Mouse (Mus musculus): ENCODE measurements around the gene Pard3b.

Pard3b gene

GRCm38 (mm10) chr1:62632886-62633285, 994.3 kb downstream of the Pard3b start:
- DNase-seq (ENCODE audit: low read depth, low spot score): no peak

- no peak for DNase-seq (ENCODE audit: low read depth, low spot score)
These were observed 996.6 kb downstream of the Pard3b start for GRCm38 (mm10) chr1:62635203-62635602.

GRCm38 (mm10) chr1:62636906-62637673, 998.5 kb downstream of the Pard3b start:
- DNase-seq (ENCODE audit: low read depth, low spot score): no peak

GRCm38 (mm10) chr1:62639012-62639411, 1000.4 kb downstream of the Pard3b start:
- DNase-seq (ENCODE audit: low read depth, low spot score): no peak

DNA sequence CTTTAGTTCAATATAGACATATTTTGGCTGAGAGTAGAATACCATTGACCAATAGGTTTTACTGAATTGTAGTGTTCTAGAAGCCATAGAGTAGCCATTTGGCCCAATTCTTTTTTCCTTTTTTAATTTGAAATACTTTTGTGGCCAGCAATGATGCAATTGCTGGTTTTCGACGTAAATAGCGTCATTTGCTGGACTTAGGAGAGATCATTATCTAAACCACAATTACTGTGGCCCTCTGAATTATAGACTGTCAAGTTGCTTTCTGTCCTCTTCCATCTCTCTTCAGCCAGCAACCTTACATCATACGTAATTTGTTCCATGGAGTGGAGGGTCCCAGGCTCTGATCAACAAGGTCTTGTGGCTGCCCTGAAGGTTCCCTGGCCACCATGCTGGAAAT, 1000.8 kb downstream of the Pard3b start:
- no peak for DNase-seq (ENCODE audit: low read depth, low spot score)

DNA sequence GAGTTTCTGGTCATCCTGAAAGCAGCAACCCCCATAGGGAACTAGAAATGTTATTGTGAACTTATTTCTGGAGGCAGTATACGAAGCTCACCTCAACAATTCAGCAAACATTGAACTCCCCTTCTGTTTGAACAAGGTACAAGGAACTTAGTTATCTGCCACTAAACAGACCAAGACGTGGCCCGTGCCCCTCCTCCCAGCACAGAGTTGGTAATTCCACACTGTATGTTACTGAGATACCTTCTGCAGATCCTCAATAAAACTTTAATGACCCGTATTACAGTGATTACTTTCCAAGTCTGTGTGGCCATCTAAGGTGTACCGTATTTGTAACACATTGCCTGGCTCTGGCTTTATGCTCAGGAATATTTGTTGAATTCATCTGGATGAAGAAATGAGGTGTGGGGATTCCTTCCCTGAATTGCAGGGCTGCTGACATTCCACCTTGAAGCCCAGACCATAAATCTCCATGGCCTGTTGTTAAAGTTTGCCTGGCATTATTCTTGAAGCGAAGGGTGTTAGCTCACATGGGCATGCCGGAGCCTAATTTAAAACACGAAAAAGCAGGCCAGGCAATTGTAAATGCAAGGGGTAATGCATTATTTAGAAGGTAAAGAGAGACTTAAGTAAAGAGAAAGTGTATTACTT, 1006.1 kb downstream of the Pard3b start:
- DNase-seq (ENCODE audit: low read depth, low spot score): no peak

GRCm38 (mm10) chr1:62646812-62647211, 1008.2 kb downstream of the Pard3b start:
- DNase-seq (ENCODE audit: low read depth, low spot score): no peak

DNA sequence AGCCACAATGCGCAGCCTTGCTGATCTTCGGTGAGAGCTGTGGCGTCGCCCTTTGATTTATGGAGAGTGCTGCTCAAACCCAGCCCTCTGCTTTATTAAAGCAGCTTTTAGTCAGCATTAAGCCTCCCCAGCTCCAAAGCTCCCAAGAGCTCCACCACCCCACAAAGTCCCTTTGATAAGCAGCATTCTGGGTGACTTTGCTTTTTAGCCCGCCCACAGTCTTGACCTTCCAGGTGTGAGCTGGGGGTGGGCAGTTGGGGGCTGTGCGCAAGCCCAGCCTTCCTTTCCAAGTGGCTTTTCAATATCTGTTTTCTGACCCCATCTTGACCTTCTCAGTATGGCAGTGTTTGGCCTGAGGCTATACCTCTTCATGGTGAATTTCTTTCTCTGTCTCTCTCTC, 1009.5 kb downstream of the Pard3b start:
- no peak for DNase-seq (ENCODE audit: low read depth, low spot score)

GRCm38 (mm10) chr1:62648591-62648990, 1010.0 kb downstream of the Pard3b start:
- no peak for DNase-seq (ENCODE audit: low read depth, low spot score)

DNA sequence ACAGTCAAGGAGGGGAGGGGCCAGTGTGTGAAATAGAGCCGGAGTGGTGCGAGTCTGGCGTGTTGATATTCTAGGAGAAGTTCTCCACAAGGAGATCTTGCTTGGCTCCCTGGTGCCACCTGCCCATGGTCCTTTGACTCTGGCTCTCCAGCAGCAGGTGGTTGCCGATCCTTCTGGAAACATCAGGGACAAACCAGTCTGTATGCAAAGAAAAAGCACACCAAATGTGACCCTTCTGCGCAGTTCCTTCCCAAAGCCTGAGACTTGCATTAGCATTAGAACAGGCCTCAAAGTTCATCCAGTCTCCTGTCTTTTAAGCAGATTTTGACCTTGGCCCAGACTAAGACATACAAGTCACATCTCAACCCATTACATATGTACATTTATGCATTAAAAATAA, 1011.9 kb downstream of the Pard3b start:
- DNase-seq (ENCODE audit: low read depth, low spot score): no peak

- DNase-seq (ENCODE audit: low read depth, low spot score): no peak
These were observed 1015.8 kb downstream of the Pard3b start for GRCm38 (mm10) chr1:62654436-62654835.

- no peak for DNase-seq (ENCODE audit: low read depth, low spot score)
These were observed 1026.5 kb downstream of the Pard3b start for GRCm38 (mm10) chr1:62664960-62665645.

GRCm38 (mm10) chr1:62665771-62666730, 1027.4 kb downstream of the Pard3b start:
- no peak for DNase-seq (ENCODE audit: low read depth, low spot score)

- DNase-seq (ENCODE audit: low read depth, low spot score): no peak
These were observed 1028.2 kb downstream of the Pard3b start for GRCm38 (mm10) chr1:62666780-62667179.

GRCm38 (mm10) chr1:62678611-62679344, 1040.2 kb downstream of the Pard3b start:
- no peak for DNase-seq (ENCODE audit: low read depth, low spot score)

GRCm38 (mm10) chr1:62679466-62679865, 1040.8 kb downstream of the Pard3b start:
- DNase-seq (ENCODE audit: low read depth, low spot score): no peak

DNA sequence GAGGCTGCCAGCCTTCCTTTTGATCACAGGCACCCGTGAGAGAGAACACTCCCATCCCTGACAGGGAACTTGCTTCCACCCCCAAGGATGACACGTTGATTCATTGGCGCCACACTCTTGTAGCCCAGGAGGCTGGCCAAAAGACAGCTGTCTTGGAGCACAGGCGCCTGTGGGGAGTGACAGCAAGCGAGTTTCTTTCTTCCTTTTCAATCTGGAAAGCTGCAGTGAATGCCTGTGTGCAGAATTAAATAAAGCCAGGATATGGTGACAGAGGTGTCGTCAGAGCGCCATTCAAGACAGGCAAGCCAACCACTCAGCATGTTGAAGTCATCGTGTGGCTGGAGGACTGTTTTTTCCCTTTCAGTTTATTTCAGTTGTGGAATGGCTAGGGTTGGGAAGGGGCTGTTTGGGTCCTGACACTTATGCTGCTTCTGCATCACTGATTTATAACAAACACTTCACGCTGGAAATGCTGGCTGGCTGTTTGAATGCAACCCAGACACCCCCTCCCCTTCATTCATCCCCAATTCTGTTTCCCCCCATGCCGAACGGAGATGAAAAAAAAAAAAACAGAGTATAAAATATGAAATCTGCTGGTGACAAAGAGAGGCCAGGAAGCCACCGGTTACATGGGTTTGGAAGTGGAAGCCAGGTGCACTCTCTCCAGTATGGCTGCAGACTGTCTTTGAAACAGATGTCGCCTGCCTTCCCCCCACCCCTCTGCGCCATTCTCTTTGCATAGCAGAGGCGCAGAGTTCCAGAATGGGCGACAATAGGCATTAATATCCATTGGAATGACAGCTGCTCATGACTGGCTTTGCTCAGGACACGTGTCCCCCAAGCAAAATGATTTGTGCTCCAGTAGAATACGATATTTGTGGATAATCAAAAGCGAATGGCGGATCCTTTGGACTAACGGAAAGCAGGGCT, 1044.1 kb downstream of the Pard3b start:
- peak; percentile 50 for DNase-seq (ENCODE audit: low read depth, low spot score)

- DNase-seq (ENCODE audit: low read depth, low spot score): no peak
These were observed 1044.9 kb downstream of the Pard3b start for GRCm38 (mm10) chr1:62683498-62683897.

DNA sequence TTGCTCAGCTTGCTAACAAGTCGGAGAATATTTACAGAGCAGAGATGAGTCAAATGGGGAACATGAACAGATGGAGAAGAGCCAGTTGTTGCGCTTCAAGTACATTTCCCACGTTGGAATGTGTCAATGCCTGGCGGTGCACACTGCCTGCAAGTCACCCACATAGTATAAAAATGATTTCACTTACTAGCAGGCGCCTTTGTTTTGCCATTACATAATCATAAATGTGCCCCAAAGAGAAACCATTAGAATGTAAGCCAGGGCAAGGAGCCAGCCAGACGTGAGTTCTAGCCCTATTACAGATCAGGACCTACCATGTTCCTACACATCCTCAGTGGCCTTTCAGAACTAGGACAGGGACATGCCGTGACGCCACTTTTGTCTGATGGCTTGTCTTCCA, 1048.9 kb downstream of the Pard3b start:
- DNase-seq (ENCODE audit: low read depth, low spot score): peak; percentile 92

DNA sequence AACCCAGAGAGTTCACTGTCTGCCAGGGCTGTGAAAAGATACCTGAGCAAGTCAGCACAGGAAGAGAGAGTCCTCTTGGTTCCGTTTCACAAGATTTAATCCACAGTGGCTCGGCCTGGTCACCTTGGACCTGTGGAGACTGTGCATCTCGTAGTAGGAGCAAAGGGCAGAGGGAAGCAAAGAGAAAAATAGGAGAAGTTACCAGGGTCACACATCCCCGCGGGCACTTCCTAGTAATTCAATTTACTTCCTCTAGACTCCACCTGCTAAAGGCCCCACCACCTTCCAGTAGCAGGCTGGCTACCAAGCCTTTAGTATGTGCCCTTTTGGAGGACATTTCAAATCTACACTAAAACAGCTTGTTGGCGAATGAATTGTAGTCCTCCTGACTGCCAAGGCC, 1052.6 kb downstream of the Pard3b start:
- DNase-seq (ENCODE audit: low read depth, low spot score): no peak
